Mouse (Mus musculus): ENCODE data around the gene Ccdc57. TPM values are rescaled to one million over a fixed set of nuclear protein-coding genes. Genes with fewer than 3 reads are reported as not detected.
A peak's percentile ranks its signal among the peaks of the same experiment; 100 is the strongest.

Gene Ccdc57
- total RNA-seq, 1 experiment from 2014 or later = 3.5 TPM

- no peak for ATAC-seq (ENCODE audit: extremely low read depth, insufficient number of reproducible peaks, low FRiP score, poor library complexity, severe bottlenecking)
These were observed 106.4 kb downstream of the Ccdc57 start for GRCm38 (mm10) chr11:120826016-120826953.

GRCm38 (mm10) chr11:120825289-120825863 lies 107.3 kb downstream of the Ccdc57 start:
- ATAC-seq (ENCODE audit: extremely low read depth, insufficient number of reproducible peaks, low FRiP score, poor library complexity, severe bottlenecking) = no peak

GRCm38 (mm10) chr11:120824787-120825288 lies 107.8 kb downstream of the Ccdc57 start:
- no peak for ATAC-seq (ENCODE audit: extremely low read depth, insufficient number of reproducible peaks, low FRiP score, poor library complexity, severe bottlenecking)

- ATAC-seq (ENCODE audit: extremely low read depth, insufficient number of reproducible peaks, low FRiP score, poor library complexity, severe bottlenecking) = peak; percentile 69
These were observed 108.5 kb downstream of the Ccdc57 start, which contains the start of gene Fasn for GRCm38 (mm10) chr11:120823956-120824786. TSS of gene Fasn (minus strand) at chr11:120824547.

GRCm38 (mm10) chr11:120823551-120823947 lies 109.1 kb downstream of the Ccdc57 start:
- ATAC-seq (ENCODE audit: extremely low read depth, insufficient number of reproducible peaks, low FRiP score, poor library complexity, severe bottlenecking) = no peak

- ATAC-seq (ENCODE audit: extremely low read depth, insufficient number of reproducible peaks, low FRiP score, poor library complexity, severe bottlenecking) = no peak
These were observed 109.7 kb downstream of the Ccdc57 start for GRCm38 (mm10) chr11:120822831-120823550.

GRCm38 (mm10) chr11:120822321-120822720 lies 110.4 kb downstream of the Ccdc57 start:
- no peak for ATAC-seq (ENCODE audit: extremely low read depth, insufficient number of reproducible peaks, low FRiP score, poor library complexity, severe bottlenecking)

- no peak for ATAC-seq (ENCODE audit: extremely low read depth, insufficient number of reproducible peaks, low FRiP score, poor library complexity, severe bottlenecking)
These were observed 111.4 kb downstream of the Ccdc57 start for GRCm38 (mm10) chr11:120821076-120821922.

- no peak for ATAC-seq (ENCODE audit: extremely low read depth, insufficient number of reproducible peaks, low FRiP score, poor library complexity, severe bottlenecking)
These were observed 112.1 kb downstream of the Ccdc57 start for GRCm38 (mm10) chr11:120820546-120820945.

GRCm38 (mm10) chr11:120819556-120819955 lies 113.1 kb downstream of the Ccdc57 start:
- ATAC-seq (ENCODE audit: extremely low read depth, insufficient number of reproducible peaks, low FRiP score, poor library complexity, severe bottlenecking) = no peak

- ATAC-seq (ENCODE audit: extremely low read depth, insufficient number of reproducible peaks, low FRiP score, poor library complexity, severe bottlenecking) = no peak
These were observed 114.4 kb downstream of the Ccdc57 start for GRCm38 (mm10) chr11:120818251-120818650.

GRCm38 (mm10) chr11:120817358-120817757 lies 115.3 kb downstream of the Ccdc57 start:
- ATAC-seq (ENCODE audit: extremely low read depth, insufficient number of reproducible peaks, low FRiP score, poor library complexity, severe bottlenecking) = no peak

- no peak for ATAC-seq (ENCODE audit: extremely low read depth, insufficient number of reproducible peaks, low FRiP score, poor library complexity, severe bottlenecking)
These were observed 120.6 kb downstream of the Ccdc57 start for GRCm38 (mm10) chr11:120812068-120812467.

GRCm38 (mm10) chr11:120808010-120808409 lies 124.7 kb downstream of the Ccdc57 start:
- no peak for ATAC-seq (ENCODE audit: extremely low read depth, insufficient number of reproducible peaks, low FRiP score, poor library complexity, severe bottlenecking)

- no peak for ATAC-seq (ENCODE audit: extremely low read depth, insufficient number of reproducible peaks, low FRiP score, poor library complexity, severe bottlenecking)
These were observed 127.0 kb downstream of the Ccdc57 start for GRCm38 (mm10) chr11:120805375-120806298.

- ATAC-seq (ENCODE audit: extremely low read depth, insufficient number of reproducible peaks, low FRiP score, poor library complexity, severe bottlenecking) = no peak
These were observed 127.9 kb downstream of the Ccdc57 start for GRCm38 (mm10) chr11:120804769-120805168.

- ATAC-seq (ENCODE audit: extremely low read depth, insufficient number of reproducible peaks, low FRiP score, poor library complexity, severe bottlenecking) = no peak
These were observed 128.4 kb downstream of the Ccdc57 start for GRCm38 (mm10) chr11:120804274-120804673.

Measured in neutrophil, adult 5-6 weeks (primary cell).